ENCODE assay signal across 27 mouse cellular contexts in the genomic region with DNA sequence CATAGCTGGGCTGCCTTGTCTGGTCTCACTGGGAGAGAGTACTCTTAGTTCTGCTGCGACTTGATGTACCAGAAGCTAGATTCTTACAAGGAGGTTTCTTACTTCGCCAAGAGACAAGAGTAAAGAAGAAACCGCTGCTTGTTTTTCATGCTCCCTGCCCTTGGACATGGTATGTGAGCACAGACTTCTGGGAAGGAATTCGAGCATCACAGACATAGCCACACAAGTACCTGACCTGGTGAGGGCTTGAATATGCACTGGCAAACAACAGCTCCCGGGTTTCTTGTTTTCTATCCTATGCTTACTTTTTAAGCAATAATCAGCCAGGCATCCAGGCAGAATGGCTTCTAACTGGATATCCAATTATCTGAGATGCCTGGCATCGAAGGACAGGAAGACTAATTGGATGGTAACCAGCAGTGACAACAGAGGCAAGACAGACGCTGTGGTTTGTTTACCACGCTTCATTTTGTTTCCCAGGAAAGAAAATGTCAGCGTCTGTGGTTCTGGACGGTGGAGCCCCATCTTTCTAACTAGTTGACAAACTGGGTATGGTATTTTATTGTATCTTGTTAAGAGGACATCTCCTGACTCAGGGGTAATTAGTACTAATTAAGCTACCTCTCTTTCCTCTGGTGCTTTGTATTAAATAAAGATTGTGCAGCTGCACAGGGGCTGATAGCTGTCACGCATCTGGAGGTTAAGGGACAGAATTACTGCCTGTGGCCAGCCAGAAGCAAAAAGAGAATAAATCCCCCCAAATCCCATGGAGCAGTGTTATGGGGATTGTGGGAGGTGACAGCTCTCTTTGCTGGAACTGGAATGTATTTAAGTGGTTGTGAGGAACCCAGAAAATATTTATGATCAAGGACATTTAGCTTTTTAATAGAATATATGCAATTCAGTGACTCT. TPM values are rescaled to one million over a fixed set of nuclear protein-coding genes. Genes with fewer than 3 reads are reported as not detected.
DNase-seq lines count a peak whose midpoint lies in the region; ATAC-seq and TF ChIP-seq lines count a peak whose summit lies in the region.
"Had no signal": no experiment of that assay in that cellular context is flagged by ENCODE, and none has a peak within 500 bp of the region (broad histone marks: within the 10 kb centered on the region; RNA-seq: fewer than 3 reads in every experiment).

No protein-coding gene starts in this region.

- no peak for ATAC-seq in forebrain, postnatal 0 days
- ATAC-seq in forebrain, embryonic 16.5 days, result no peak; the same call in 1 of the 2 replicates
- peak; percentile 49; the same call in 1 of the 2 replicates for ATAC-seq in midbrain, embryonic 12.5 days (ENCODE audit: low FRiP score, low read depth)
- no peak for ATAC-seq in midbrain, embryonic 11.5 days (ENCODE audit: low FRiP score)
- 0 out of 2 replicates have a peak, but pooled peaks have one; percentile 23 for ATAC-seq in midbrain, postnatal 0 days (ENCODE audit: low FRiP score)
- ATAC-seq: activated CD4-positive, CD25-positive, alpha-beta regulatory T cell, adult 4 months; CD4-positive, CD25-positive, alpha-beta regulatory T cell, adult 4 months; hindbrain, embryonic 16.5 days had no signal

- H3K4me2 ChIP-seq in forebrain, postnatal 0 days (ENCODE audit: low read depth), result no peak overlapping the region
- no peak overlapping the region for H3K4me2 ChIP-seq in forebrain, embryonic 16.5 days (ENCODE audit: low read length)
- no peak overlapping the region for H3K4me2 ChIP-seq in midbrain, embryonic 12.5 days (replicated peaks)
- no peak overlapping the region for H3K4me2 ChIP-seq in midbrain, embryonic 11.5 days
- H3K4me2 ChIP-seq in midbrain, postnatal 0 days (ENCODE audit: low read depth, low read length, poor library complexity, severe bottlenecking), result no peak overlapping the region
- H3K4me2 ChIP-seq: embryonic facial prominence, embryonic 12.5 days; heart, embryonic 12.5 days; limb, embryonic 13.5 days; liver, embryonic 11.5 days; lung, embryonic 15.5 days had no signal

- peak; percentile 7 for DNase-seq in forebrain, postnatal 0 days
- no peak for DNase-seq in midbrain, embryonic 11.5 days (ENCODE audit: low spot score, missing footprints)
- peak; percentile 60 for DNase-seq in brain, embryonic 14.5 days (ENCODE audit: low read depth)
- DNase-seq in midbrain, postnatal 0 days (ENCODE audit: low spot score), result no peak
- no peak for DNase-seq in right cerebral cortex, postnatal 10 days (ENCODE audit: low spot score in 2 of 2)
- DNase-seq in c-Kit-positive CD71-positive TER-119-positive erythroid progenitor cells, embryonic 14.5 days (ENCODE audit: low spot score), result no peak
- DNase-seq: adrenal gland, adult 8-10 months; cerebellum, adult 11 months; cerebellum, adult 9-10 months; cerebellum, postnatal 36 days; gastrocnemius, adult 2 months; gastrocnemius, postnatal 36 days; heart, adult 18-20 months; kidney, adult 18-20 months; kidney, postnatal 14 days; right cerebral cortex, postnatal 14 days had no signal

- no peaks in the 10 kb centered on the region for H3K27me3 ChIP-seq in forebrain, postnatal 0 days (ENCODE audit: insufficient read depth, low read length)
- no peaks in the 10 kb centered on the region for H3K27me3 ChIP-seq in forebrain, embryonic 16.5 days (replicated peaks; ENCODE audit: control insufficient read depth, insufficient read depth, low read length)
- H3K27me3 ChIP-seq in midbrain, embryonic 12.5 days, result no peaks in the 10 kb centered on the region
- no peaks in the 10 kb centered on the region for H3K27me3 ChIP-seq in midbrain, embryonic 11.5 days (ENCODE audit: control insufficient read depth, insufficient read depth, low read length)
- H3K27me3 ChIP-seq in midbrain, postnatal 0 days (ENCODE audit: insufficient read depth, low read length), result no peaks in the 10 kb centered on the region
- H3K27me3 ChIP-seq: embryonic facial prominence, embryonic 12.5 days; heart, embryonic 12.5 days; limb, embryonic 13.5 days; lung, embryonic 15.5 days had no signal

- no peak overlapping the region for H3K27ac ChIP-seq in forebrain, postnatal 0 days (ENCODE audit: low read depth, low read length)
- no peak overlapping the region for H3K27ac ChIP-seq in forebrain, embryonic 16.5 days (ENCODE audit: low read length)
- H3K27ac ChIP-seq in midbrain, embryonic 12.5 days (replicated peaks), result 0 out of 2 replicates have a peak overlapping the region, but pooled peaks have one; percentile 25
- H3K27ac ChIP-seq in midbrain, embryonic 11.5 days (ENCODE audit: low read depth, low read length), result no peak overlapping the region
- no peak overlapping the region for H3K27ac ChIP-seq in midbrain, postnatal 0 days (ENCODE audit: low read depth, low read length)
- H3K27ac ChIP-seq: embryonic facial prominence, embryonic 12.5 days; forebrain, embryonic 10.5 days; gastrocnemius, adult 2 months; limb, embryonic 13.5 days; lung, embryonic 15.5 days had no signal

- no peaks in the 10 kb centered on the region for H3K36me3 ChIP-seq in forebrain, postnatal 0 days (ENCODE audit: insufficient read depth)
- no peaks in the 10 kb centered on the region for H3K36me3 ChIP-seq in forebrain, embryonic 16.5 days (ENCODE audit: control insufficient read depth, insufficient read depth)
- H3K36me3 ChIP-seq in midbrain, embryonic 12.5 days, result no peaks in the 10 kb centered on the region
- no peaks in the 10 kb centered on the region for H3K36me3 ChIP-seq in midbrain, embryonic 11.5 days (ENCODE audit: control insufficient read depth, insufficient read depth, low read length)
- no peaks in the 10 kb centered on the region for H3K36me3 ChIP-seq in midbrain, postnatal 0 days (ENCODE audit: insufficient read depth, low read length)
- H3K36me3 ChIP-seq: embryonic facial prominence, embryonic 12.5 days; forebrain, embryonic 10.5 days; heart, embryonic 12.5 days; limb, embryonic 13.5 days; lung, embryonic 15.5 days had no signal

- no peak overlapping the region for H3K4me3 ChIP-seq in forebrain, postnatal 0 days (ENCODE audit: low read depth, low read length)
- H3K4me3 ChIP-seq in forebrain, embryonic 16.5 days (replicated peaks; ENCODE audit: low read length), result no peak overlapping the region
- no peak overlapping the region for H3K4me3 ChIP-seq in midbrain, embryonic 12.5 days
- no peak overlapping the region for H3K4me3 ChIP-seq in midbrain, embryonic 11.5 days (ENCODE audit: low read depth, low read length)
- H3K4me3 ChIP-seq in midbrain, postnatal 0 days (ENCODE audit: low read depth, low read length), result no peak overlapping the region
- H3K4me3 ChIP-seq: embryonic facial prominence, embryonic 12.5 days; forebrain, embryonic 10.5 days; gastrocnemius, adult 2 months; heart, embryonic 12.5 days; limb, embryonic 13.5 days; lung, embryonic 15.5 days had no signal

- no peaks in the 10 kb centered on the region for H3K9me3 ChIP-seq in forebrain, postnatal 0 days (ENCODE audit: low read length)
- no peaks in the 10 kb centered on the region for H3K9me3 ChIP-seq in forebrain, embryonic 16.5 days (ENCODE audit: control insufficient read depth, low read length)
- H3K9me3 ChIP-seq in midbrain, embryonic 12.5 days, result no peaks in the 10 kb centered on the region
- no peaks in the 10 kb centered on the region for H3K9me3 ChIP-seq in midbrain, embryonic 11.5 days (ENCODE audit: control insufficient read depth, low read length)
- no peaks in the 10 kb centered on the region for H3K9me3 ChIP-seq in midbrain, postnatal 0 days (ENCODE audit: low read length)
- H3K9me3 ChIP-seq: embryonic facial prominence, embryonic 12.5 days; forebrain, embryonic 10.5 days; heart, embryonic 12.5 days; limb, embryonic 13.5 days; lung, embryonic 15.5 days had no signal

- TF ChIP-seq POLR2A in brain, embryonic 14.5 days (IDR thresholded peaks at IDR 0.05; ENCODE audit: borderline replicate concordance, extremely low read depth, insufficient read depth, insufficient read length, poor library complexity, severe bottlenecking), result no peak

- H3K9ac ChIP-seq in forebrain, postnatal 0 days, result no peak overlapping the region
- H3K9ac ChIP-seq in forebrain, embryonic 16.5 days (replicated peaks; ENCODE audit: low read depth, low read length), result no peak overlapping the region
- no peak overlapping the region for H3K9ac ChIP-seq in midbrain, embryonic 12.5 days (replicated peaks)
- H3K9ac ChIP-seq in midbrain, embryonic 11.5 days (ENCODE audit: low read length), result no peak overlapping the region
- H3K9ac ChIP-seq in midbrain, postnatal 0 days (replicated peaks; ENCODE audit: low read length, poor library complexity, severe bottlenecking), result no peak overlapping the region
- H3K9ac ChIP-seq: embryonic facial prominence, embryonic 12.5 days; heart, embryonic 12.5 days; limb, embryonic 13.5 days; lung, embryonic 15.5 days had no signal

- TF ChIP-seq CTCF in forebrain, postnatal 0 days (IDR thresholded peaks at IDR 0.05; ENCODE audit: low read depth), result no peak
- no peak for TF ChIP-seq CTCF in brain, embryonic 14.5 days (IDR thresholded peaks at IDR 0.05; ENCODE audit: borderline replicate concordance, extremely low read depth, insufficient read depth, insufficient read length)
- TF ChIP-seq CTCF in midbrain, postnatal 0 days (IDR thresholded peaks at IDR 0.05), result no peak

- 34% methylated on average over 11 of the region's 11 CpGs for WGBS in forebrain, postnatal 0 days
- 34% methylated on average over 11 of the region's 11 CpGs for WGBS in forebrain, embryonic 16.5 days
- WGBS in midbrain, embryonic 12.5 days, result 70% methylated on average over 11 of the region's 11 CpGs
- WGBS in midbrain, embryonic 11.5 days, result 81% methylated on average over 11 of the region's 11 CpGs
- 55% methylated on average over 11 of the region's 11 CpGs for WGBS in midbrain, postnatal 0 days

- H3K4me1 ChIP-seq in forebrain, postnatal 0 days (ENCODE audit: insufficient read depth), result no peaks in the 10 kb centered on the region
- H3K4me1 ChIP-seq in forebrain, embryonic 16.5 days (replicated peaks; ENCODE audit: control insufficient read depth, insufficient read depth, low read length), result no peaks in the 10 kb centered on the region
- H3K4me1 ChIP-seq in midbrain, embryonic 12.5 days, result no peaks in the 10 kb centered on the region
- no peaks in the 10 kb centered on the region for H3K4me1 ChIP-seq in midbrain, embryonic 11.5 days (ENCODE audit: control insufficient read depth, insufficient read depth, low read length)
- H3K4me1 ChIP-seq in midbrain, postnatal 0 days (ENCODE audit: insufficient read depth, low read length), result no peaks in the 10 kb centered on the region
- H3K4me1 ChIP-seq: embryonic facial prominence, embryonic 12.5 days; heart, embryonic 12.5 days; limb, embryonic 13.5 days; lung, embryonic 15.5 days had no signal

RNA-seq across cellular contexts. Expression of gene Rnf150, which starts 36.8 kb away (rescaled TPM):
- total RNA-seq in forebrain, postnatal 0 days (2014; rRNA removed), result 10.2 and 12.3 TPM in 2 replicates
- polyA plus RNA-seq in forebrain, postnatal 0 days (2015; fragmentation: Nextera tagmentation; extraction: Ambion mirVana), result 0.67 and 1.3 TPM in 2 replicates
- 1.6 and 2.0 TPM in 2 replicates for polyA plus RNA-seq in forebrain, embryonic 16.5 days (2015; fragmentation: Nextera tagmentation; extraction: Ambion mirVana)
- polyA plus RNA-seq in midbrain, embryonic 12.5 days (2016; fragmentation: Nextera tagmentation; extraction: Ambion mirVana), result 2.0 and 2.1 TPM in 2 replicates
- polyA plus RNA-seq in midbrain, embryonic 11.5 days (2014; fragmentation: Nextera tagmentation; extraction: Ambion mirVana), result 1.2 and 1.5 TPM in 2 replicates
- 8.5 and 12.1 TPM in 2 replicates for polyA plus RNA-seq in brain, embryonic 14.5 days (2012; rRNA removed)
- 12.6 and 14.3 TPM in 2 replicates for total RNA-seq in midbrain, postnatal 0 days (2014; rRNA removed)
- 1.5 and 1.9 TPM in 2 replicates for polyA plus RNA-seq in midbrain, postnatal 0 days (2015; fragmentation: Nextera tagmentation; extraction: Ambion mirVana)
- polyA plus RNA-seq: activated CD4-positive, CD25-positive, alpha-beta regulatory T cell, adult 4 months; CD4-positive, CD25-positive, alpha-beta regulatory T cell, adult 4 months had no signal

RNA-seq across cellular contexts. Expression of gene Zfp330, which starts 52.4 kb away (rescaled TPM):
- total RNA-seq in forebrain, postnatal 0 days (2014; rRNA removed), result 61.9 and 81.2 TPM in 2 replicates
- polyA plus RNA-seq in forebrain, postnatal 0 days (2015; fragmentation: Nextera tagmentation; extraction: Ambion mirVana), result 72.3 and 73.8 TPM in 2 replicates
- 88.5 and 94.4 TPM in 2 replicates for polyA plus RNA-seq in forebrain, embryonic 16.5 days (2015; fragmentation: Nextera tagmentation; extraction: Ambion mirVana)
- polyA plus RNA-seq in midbrain, embryonic 12.5 days (2016; fragmentation: Nextera tagmentation; extraction: Ambion mirVana), result 78.7 and 79.7 TPM in 2 replicates
- 83.2 and 86.9 TPM in 2 replicates for polyA plus RNA-seq in midbrain, embryonic 11.5 days (2014; fragmentation: Nextera tagmentation; extraction: Ambion mirVana)
- 57.4 and 60.7 TPM in 2 replicates for polyA plus RNA-seq in brain, embryonic 14.5 days (2012; rRNA removed)
- total RNA-seq in midbrain, postnatal 0 days (2014; rRNA removed), result 39.0 and 64.6 TPM in 2 replicates
- polyA plus RNA-seq in midbrain, postnatal 0 days (2015; fragmentation: Nextera tagmentation; extraction: Ambion mirVana), result 71.8 and 74.6 TPM in 2 replicates

Comparison
In these comparisons a context has a peak if more than half of its experiments do, and no peak if none do; other contexts are left out.
1. ATAC-seq: peak in midbrain, embryonic 12.5 days (single experiment) and midbrain, postnatal 0 days (single experiment); none in forebrain, postnatal 0 days (single experiment), forebrain, embryonic 16.5 days (single experiment) and midbrain, embryonic 11.5 days (single experiment).
2. DNase-seq: peak in forebrain, postnatal 0 days (single experiment) and brain, embryonic 14.5 days (single experiment); none in midbrain, embryonic 11.5 days (single experiment), midbrain, postnatal 0 days (single experiment), right cerebral cortex, postnatal 10 days (0 of 2) and c-Kit-positive CD71-positive TER-119-positive erythroid progenitor cells, embryonic 14.5 days (single experiment).